Mouse (Mus musculus): Measurements from ENCODE around the gene Mrps34.

DNA sequence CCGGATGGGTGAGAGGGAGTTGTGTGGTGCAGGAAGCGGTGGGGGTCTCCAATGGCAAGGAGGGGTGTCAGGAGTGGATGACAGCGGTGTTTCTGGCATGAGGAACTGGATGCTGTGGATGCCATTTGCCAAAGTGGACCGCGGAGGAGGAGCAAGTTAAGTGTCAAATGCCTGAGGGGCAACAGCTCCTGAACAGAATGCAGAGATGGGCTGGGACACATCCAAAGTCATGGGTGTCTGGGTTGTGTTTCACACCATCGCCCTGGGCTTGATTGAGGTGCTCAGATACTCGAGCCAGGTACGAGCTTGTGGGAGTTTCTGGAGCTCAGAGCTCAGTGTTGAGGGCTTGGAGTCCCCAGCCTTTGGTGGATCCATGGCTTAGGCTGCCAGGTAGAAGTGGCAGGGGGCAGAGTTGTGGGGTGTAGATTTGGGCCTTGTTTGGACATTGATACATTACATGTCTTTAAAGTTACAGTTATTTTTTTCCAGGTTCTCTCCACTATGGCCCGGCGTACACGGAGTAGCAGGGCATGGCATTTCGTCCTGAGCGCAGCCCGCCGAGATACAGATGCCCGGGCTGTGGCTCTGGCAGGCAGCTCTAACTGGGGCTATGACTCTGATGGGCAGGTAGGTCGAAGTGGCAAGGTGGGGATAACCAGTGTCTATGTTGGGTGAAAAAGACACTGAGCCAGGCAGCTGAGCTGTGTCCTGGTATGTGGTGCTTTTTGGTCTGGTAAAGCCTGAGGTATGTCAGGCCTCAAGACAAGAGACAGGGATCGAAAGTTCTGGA is 7.4 kb upstream of the Mrps34 start:
- TF ChIP-seq POLR2A (IDR thresholded peaks at IDR 0.05; ENCODE audit: low read depth, low read length) (no peak), E2F4 (IDR thresholded peaks at IDR 0.05; ENCODE audit: insufficient replicate concordance, low read depth, low read length) (no peak), ZNF384 (IDR thresholded peaks at IDR 0.05; ENCODE audit: low read depth, low read length) (no peak), NRF1 (IDR thresholded peaks at IDR 0.05; ENCODE audit: low read depth, low read length) (no peak), EP300 (IDR thresholded peaks at IDR 0.05; ENCODE audit: low read length) (no peak), MAX (IDR thresholded peaks at IDR 0.05; ENCODE audit: low read length) (no peak), USF2 (conservative IDR thresholded peaks at IDR 0.05; ENCODE audit: low read depth, low read length) (no peak), CTCF (conservative IDR thresholded peaks at IDR 0.05 in 1 of 2, IDR thresholded peaks at IDR 0.05 in 1 of 2; ENCODE audit: low read depth in 2 of 2, low read length in 2 of 2) (no peak), SIN3A (IDR thresholded peaks at IDR 0.05; ENCODE audit: low read length) (no peak)
